Mouse (Mus musculus) megakaryocyte, embryonic 14.5 days (primary cell): ENCODE measurements at regions not wholly inside any gene's neighbourhood (a gene's known extent, or its start where the extent isn't known, plus 50 kb on each side); places are given as distances from the start of the nearest gene placed in this dataset.

Experiments used
- FLI1 ChIP-seq: IDR thresholded peaks from 2 replicates; pipeline ENCODE4 v1.6.1; 2012; ENCODE audit warnings: low read length, inconsistent platforms, mixed read lengths
- GATA1 ChIP-seq: IDR thresholded peaks from 3 replicates; pipeline ENCODE4 v1.6.1; 2012; ENCODE audit warnings: mixed read lengths, low read length, inconsistent platforms, borderline replicate concordance

DNA sequence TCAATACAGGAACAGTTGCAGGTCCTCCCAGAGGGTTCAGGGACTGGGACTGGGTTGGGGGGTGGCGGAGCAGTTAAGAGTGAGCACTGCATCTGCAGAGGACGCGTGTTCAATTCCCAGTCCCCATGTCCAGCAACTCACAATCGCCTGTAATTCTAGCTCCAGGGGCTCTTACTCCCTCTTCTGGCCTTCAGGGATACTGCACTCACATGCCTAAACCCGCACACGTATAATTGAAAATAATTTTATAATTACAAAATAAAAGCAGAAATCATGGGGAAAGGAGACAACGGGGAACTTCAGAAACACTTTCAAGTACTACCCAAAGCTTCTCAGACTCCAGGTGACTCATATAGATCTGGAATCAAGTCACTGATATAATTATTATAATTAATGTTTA lies 448.8 kb downstream of the Zfp536 start:
- no peak for TF ChIP-seq GATA1
- no peak for TF ChIP-seq FLI1
